ENCODE assay signal across 8 mouse cellular contexts in genomic region chr12:15816254-15816605, GRCm38 (mm10). TPM values are rescaled to one million over a fixed set of nuclear protein-coding genes. Genes with fewer than 3 reads are reported as not detected.
DNase-seq lines count a peak whose midpoint lies in the region; TF ChIP-seq lines count a peak whose summit lies in the region.

No protein-coding gene starts in this region.

- peak; percentile 66 to 89 for DNase-seq in adrenal gland, adult (ENCODE audit: inconsistent age in 2 of 2, low spot score in 1 of 2)
- DNase-seq in adrenal gland, postnatal 4 days (ENCODE audit: low spot score in 2 of 2) = no peak
- DNase-seq in spleen, adult 12 weeks (ENCODE audit: low spot score) = peak; percentile 33
- no peak for DNase-seq in spleen, postnatal 36 days (ENCODE audit: low spot score in 2 of 2)
- peak; percentile 58 to 59 for DNase-seq in heart, postnatal 14 days
- DNase-seq in liver = peak; percentile 32
- peak; percentile 71 for DNase-seq in neural tube, embryonic 10.5 days (ENCODE audit: extremely low spot score, low spot score)
- DNase-seq in thymus, adult 2 months = peak; percentile 67

- no peaks in the 10 kb centered on the region for H3K27me3 ChIP-seq in thymus, adult 2 months (ENCODE audit: control insufficient read depth, insufficient read depth, low read length)

- no peak for TF ChIP-seq CTCF in thymus, adult 2 months (IDR thresholded peaks at IDR 0.05; ENCODE audit: borderline replicate concordance, control insufficient read depth, extremely low read depth, insufficient read depth, low read length, poor library complexity)

- peak overlapping the region; percentile 87 for H3K4me3 ChIP-seq in thymus, adult 2 months (ENCODE audit: control insufficient read depth, insufficient read depth, low read length)

- H3K4me1 ChIP-seq in thymus, adult 2 months (replicated peaks; ENCODE audit: control insufficient read depth, insufficient read depth, low read length) = peaks cover 13% of the 10 kb centered on the region

- under 1% methylated on average over 23 of the region's 23 CpGs for WGBS in thymus, adult 2 months

- peak overlapping the region; percentile 74 for H3K27ac ChIP-seq in thymus, adult 2 months (ENCODE audit: control insufficient read depth, insufficient read depth, low read length)

- intact Hi-C loops in heart, postnatal 14 days (cut with DNase I) = loop anchor here (1.0 to 10.0 kb wide), 7 partner anchors 33 to 717 kb away; no protein-coding TSS in a partner anchor

- no peak for TF ChIP-seq POLR2A in thymus, adult 2 months (IDR thresholded peaks at IDR 0.05; ENCODE audit: control insufficient read depth, extremely low read depth, insufficient read depth, low read length, poor library complexity)

- H3K36me3 ChIP-seq in thymus, adult 2 months (ENCODE audit: control insufficient read depth, insufficient read depth, low read length) = no peaks in the 10 kb centered on the region

RNA-seq across cellular contexts. Expression of gene Trib2, which starts 0.5 kb away (rescaled TPM):
- total RNA-seq in adrenal gland, postnatal 4 days (2021) = 10 to 100 TPM; 25.6 to 27.4 TPM
- 10 to 100 TPM; 44.2 to 47.2 TPM for total RNA-seq in heart, postnatal 14 days (2021)
- 46.3 and 49.5 TPM in 2 replicates for polyA plus RNA-seq in thymus, adult 2 months (2012; rRNA removed)

Comparison
In these comparisons a context has a peak if more than half of its experiments do, and no peak if none do; other contexts are left out.
1. DNase-seq: peak in adrenal gland, adult (2 of 2), spleen, adult 12 weeks (single experiment), heart, postnatal 14 days (2 of 2), liver (single experiment), neural tube, embryonic 10.5 days (single experiment) and thymus, adult 2 months (single experiment); none in adrenal gland, postnatal 4 days (0 of 2) and spleen, postnatal 36 days (0 of 2).